Mouse (Mus musculus) kidney, adult 11 months (tissue): Measurements from ENCODE around the gene Cd9.

ENCODE experiments used
- DNase-seq: peaks from one replicate; pipeline ENCODE4 v3.0.0; 2022

The Cd9 gene

DNA sequence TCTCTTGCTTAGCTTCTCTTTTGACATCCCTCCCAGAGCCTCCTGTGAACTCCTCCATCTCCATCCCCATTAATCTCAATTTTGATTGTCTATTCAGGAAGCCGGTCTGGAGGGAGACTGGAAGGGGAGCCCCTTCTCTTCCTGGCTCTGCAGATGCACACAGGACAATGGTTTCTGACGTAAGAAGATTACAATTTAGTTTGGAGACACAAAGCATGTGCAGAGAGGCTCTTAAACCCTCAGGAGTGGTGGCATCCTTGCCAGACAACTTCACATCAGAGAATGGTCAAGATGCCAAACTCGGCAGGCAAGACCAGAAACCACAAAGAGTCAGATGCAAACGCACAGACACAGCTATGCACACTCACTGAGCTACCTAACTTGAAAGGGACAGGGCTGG is 22.7 kb downstream of the Cd9 start:
- no peak for DNase-seq

DNA sequence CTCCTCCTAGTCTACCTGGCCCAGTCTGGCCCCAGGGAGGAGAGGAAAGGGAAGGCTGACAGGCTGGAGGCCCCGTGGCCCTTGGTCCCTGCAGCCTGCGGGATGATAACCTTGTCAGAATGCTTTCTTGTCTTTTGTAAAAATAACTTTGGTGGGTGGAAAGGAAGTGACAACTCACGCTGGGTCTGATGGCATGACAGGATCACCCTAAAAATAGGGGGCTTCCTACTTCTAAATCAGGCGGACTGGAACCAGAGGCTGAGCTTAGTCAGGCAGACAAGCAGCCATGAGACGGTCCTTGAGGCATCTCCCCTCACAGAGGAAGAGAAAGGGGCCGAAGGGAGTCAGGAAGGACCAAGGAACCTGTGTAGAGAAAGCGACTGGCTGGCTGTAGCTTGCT is 23.3 kb downstream of the Cd9 start:
- no peak for DNase-seq

DNA sequence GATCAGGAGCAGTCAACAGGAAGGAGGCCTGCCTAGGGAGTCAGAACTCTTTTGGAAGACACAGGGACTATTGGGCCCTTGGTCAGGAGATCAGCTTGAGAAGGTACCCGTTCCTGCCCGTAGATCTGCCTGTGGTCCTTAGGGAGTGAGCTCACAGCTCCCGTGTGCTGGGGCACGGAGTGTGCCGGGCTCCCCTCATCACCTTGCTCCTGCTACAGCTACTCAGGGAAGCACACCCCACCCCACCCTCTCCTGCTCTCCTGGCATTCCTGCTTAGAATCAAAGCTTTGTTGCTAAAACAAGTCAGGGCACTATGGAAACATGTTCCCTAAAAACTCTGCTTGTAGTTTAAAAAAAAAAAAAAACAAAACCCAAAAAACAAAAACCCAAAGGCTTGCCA is 24.0 kb downstream of the Cd9 start:
- no peak for DNase-seq

DNA sequence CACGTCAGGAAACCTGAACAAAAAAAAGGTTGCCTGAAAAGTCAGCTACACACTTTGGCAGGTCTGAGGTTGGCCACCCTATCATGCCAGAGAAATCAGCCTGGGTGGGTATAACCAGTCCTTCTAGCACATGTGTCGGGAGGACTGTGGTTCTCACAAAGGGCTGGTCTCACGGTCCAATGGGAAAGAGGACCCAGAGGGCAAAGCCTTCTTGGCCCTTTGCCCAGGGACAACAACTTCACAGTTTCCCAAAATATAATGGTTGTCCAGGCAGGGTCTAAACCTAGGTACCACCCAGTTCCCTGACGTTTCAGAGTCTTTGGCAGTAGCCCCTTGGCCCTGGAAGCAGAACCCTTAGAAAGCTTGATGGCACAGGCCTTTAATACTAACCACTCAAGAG is 25.4 kb downstream of the Cd9 start:
- DNase-seq: no peak

DNA sequence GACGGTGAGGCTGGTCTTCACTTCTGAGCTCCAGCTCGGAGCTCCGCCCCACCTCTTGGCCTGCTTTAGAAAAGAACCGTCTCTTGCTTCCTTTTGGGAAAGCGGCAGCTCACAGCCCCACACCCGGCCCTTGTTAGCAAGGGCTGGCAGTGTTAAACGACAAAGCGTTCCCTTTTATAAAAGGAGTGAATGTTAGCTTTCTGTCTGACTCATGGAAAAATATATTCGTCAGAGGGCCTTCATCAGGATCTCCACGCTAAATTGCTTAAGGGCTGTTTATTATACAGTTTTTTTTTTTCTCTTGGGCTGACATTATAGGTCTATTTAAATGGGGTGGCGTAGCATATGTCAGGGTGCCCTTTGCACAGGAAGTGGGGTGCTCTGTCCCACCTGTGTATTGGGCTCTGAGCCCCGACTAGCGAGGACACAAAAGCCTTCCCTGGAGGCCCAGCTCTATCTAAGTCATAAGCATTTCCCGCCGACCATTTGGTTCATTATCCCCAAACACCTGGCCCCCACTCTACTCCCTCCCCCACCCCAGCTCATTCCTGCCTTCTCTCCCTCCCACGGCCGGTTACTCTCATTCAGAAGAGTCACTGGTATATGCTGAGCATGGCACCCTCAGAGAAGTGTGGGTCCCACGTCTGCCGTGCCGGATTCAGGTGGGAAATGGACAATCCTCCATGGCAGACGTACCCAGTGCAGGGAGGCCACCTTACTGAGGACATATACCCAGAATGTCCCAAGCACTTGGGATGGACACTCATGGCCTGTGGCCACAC is 26.2 kb downstream of the Cd9 start:
- DNase-seq: no peak

DNA sequence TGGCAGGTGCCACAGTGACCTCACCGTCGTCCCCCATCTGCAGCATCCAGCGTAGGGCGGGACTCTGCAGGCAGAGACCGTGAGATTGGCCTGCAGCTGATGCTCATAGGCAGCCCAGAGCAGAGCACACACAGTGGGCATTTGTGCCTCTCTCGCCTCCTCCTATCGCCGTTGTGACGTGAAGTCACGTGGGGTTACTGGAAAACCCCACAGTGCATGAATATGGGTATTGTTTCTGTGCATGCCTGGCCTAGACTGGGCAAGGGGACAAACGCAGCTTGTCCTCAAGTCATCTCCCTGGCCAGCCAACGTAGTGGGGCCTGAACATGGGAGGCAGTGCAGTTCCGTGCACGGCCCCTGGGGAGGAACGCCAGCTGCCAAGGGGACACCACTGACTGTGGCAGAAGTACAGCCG is 27.3 kb downstream of the Cd9 start:
- no peak for DNase-seq

DNA sequence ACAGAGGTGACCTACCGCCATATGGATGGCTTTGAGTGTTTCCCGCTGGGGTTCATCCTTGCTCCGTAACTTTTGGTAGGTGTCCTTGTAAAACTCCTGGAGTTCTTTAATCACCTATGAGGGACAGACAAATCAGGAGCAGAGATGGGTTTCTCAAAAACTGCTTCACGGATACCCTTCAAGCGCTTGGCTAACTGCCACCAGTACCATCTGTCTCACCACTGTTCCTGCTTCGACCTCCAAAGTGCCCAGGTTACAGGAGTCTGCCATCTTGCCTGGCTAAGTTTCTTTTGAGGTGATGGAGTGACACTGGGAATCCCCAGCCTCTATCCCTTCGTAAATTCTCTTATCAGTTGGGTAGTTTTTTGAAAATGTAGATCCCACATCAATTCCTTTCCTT is 32.3 kb downstream of the Cd9 start:
- DNase-seq: no peak

DNA sequence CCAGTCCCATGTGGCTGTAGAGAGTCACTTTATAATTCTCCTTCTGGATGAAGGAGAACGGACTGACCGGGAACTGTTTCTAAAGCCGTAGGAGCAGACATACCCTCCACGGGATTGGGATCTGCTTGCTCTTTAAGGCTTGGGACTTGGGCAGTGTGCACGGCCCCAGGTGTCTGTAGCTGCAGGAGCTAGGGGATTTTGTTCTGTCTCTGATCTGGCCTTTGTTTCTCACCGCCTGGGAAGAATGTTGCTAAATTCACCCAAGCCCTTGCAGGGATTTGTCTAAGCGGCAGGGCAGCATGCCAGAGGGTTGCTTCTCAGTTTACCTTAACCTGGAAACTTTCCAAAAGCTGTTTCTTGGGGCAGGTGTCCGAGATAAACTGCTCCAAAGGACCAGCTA is 32.8 kb downstream of the Cd9 start:
- DNase-seq: no peak

DNA sequence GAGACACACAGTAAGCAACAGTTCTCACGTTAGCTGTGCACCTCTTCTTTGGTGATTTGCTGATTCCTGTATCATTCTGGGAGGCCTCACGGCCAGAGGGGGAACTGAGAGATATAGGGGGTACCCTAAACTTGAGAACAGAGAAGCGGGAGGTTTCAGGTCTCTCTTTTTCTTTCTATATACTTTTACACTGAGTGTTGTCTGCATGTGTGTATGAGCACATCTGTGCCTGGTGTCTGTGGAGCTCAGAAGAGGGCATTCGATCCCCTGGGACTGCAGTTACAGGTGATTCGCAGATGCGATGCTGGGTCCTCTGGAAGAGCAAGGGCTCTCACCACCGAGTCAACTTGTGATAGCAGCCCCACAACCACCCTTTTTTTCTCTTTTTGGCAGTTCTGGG is 33.3 kb downstream of the Cd9 start:
- no peak for DNase-seq

DNA sequence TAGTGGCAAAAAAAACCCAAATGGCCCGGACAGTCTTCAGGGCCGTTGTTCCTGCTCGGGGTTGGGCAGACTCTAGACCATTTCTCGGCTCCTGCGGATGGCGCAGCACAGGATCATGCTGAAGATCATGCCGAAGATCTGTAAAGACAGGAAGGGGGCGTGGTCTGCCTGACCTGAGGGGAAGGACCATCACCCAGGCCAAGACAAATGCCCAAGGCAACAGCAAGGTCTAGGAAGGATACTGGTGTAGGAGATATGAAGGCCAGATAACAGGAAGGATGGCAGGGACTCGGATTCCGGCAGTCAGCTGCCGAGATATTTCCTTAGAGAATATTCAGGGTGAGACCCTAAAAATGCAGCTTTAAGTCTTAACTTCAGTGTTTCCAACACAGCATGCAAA is 34.0 kb downstream of the Cd9 start:
- no peak for DNase-seq

DNA sequence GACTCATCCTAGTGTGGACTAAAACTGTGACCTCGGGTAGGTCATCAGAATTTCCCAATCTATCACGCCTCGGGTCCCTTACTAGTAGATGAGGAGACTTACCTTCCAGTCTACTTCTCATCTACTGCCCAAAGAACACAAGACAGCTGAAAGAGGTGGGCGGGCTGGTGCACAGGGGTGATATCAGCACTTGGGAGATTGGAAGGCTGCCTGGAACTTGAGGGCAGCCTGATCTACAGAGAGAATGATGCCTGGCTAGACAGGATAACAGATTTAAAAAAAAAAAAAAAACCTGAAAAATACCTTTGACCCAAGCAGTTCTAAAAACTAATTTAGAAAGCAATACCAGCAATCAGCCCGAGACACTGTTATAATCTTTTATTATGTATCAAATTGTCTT is 34.7 kb downstream of the Cd9 start:
- no peak for DNase-seq

DNA sequence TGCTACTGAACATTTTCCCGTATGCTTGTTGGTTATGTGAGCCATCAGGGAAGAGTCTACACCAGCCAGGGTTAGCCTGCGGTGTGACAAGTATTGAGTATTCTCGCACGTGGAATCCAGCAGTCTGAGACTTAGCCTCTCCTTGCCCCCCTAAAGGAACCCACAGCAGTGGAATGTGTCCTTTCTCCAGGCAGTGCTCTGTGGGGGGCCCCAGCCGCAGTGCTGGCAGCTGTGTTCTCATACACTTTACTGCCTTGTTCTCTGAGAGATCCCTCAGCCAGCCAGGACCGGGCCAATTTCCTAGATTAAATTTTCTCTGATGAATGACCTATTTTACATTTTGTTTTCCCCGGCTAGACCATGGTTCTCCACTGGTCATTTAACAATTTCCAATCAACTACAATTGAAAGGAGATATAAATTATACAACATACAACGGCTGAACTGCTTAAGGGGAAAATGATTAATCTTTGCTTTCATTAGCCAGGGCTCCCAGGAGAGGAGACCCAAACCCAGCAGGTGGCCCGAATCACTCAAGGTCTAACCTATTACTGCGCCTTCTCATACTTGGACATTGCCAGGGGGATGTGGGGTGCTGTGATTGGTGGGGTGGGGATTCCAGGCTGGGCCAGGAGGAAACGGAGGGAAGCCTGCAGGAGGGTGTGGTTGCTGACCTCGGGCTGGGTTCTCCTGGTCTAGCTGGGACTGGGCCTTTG is 38.6 kb downstream of the Cd9 start:
- no peak for DNase-seq

DNA sequence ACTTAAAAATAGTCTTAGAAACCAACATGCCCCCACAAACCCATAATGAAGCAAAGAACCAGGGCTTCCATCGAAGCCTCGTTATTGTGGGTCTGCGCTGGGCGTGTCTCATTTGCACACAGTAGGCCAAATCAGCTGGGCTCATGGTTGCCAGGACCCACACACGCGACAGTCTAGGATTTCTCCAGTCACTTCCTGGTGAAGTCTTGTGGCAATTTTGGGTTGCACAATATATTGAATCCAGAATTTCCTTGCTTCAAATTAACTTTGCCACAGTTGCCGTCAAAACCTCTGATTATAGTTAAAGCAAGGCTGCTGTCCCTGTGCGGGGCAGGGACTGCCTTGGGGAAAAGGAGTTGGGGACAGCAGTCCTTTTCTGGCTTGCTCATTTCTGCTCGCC is 39.9 kb downstream of the Cd9 start:
- no peak for DNase-seq

DNA sequence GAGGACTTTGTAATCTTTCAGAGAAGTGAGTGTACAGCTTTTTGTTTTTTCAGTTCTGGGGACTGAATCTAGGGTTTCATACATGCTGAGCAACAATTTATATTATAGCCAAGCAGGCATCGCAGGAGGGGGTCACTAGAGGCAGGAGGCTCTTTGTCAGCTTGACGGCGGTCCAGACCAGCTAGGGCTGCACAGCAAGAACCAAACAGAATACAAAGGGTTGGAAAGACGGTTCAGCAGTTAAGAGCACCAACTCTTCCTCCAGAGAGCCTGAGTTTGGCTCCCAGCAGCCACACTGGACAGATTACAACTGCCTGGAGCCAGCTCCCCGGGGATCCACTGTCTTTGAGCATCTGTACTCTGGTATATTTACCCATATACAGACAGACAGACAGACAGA is 40.3 kb downstream of the Cd9 start:
- no peak for DNase-seq

DNA sequence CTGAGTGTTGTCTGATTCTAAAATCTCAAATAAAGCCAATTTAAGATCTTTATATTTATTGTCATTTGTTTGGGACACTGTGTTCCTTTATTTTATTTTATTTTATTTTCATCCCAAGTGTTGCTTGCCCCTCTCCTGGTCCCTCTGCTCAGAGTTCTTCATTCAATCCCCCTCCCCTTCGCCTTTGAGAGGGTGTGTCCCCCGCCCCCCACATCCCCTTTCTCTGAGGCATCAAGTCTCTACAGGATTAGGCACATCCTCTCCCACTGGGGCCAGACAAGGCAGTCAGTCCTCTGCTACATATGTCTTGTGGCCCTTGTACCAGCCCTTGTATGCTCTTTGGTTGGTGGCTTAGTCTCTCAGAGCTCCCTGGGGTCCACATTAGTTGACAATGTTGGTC is 46.9 kb downstream of the Cd9 start:
- no peak for DNase-seq

DNA sequence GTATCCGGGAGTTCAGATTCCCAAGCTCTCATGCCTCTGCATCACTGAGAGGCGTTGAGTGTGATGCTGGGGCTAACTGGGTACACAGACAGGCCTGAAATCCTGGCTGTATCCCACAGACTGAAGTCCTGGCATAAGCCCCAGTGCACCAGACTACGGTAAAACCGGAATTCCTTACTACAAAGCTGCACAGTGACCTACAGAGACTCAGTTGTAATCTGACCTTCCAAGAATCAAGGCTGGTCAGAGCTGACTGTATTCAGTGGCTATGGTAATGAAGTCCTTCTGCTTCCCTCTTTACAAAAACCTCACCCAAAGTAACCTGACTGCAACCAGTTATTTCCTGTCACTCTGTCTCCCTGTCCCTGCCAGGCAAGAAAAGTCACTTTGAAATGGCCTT is 47.4 kb downstream of the Cd9 start:
- DNase-seq: peak; percentile 47

DNA sequence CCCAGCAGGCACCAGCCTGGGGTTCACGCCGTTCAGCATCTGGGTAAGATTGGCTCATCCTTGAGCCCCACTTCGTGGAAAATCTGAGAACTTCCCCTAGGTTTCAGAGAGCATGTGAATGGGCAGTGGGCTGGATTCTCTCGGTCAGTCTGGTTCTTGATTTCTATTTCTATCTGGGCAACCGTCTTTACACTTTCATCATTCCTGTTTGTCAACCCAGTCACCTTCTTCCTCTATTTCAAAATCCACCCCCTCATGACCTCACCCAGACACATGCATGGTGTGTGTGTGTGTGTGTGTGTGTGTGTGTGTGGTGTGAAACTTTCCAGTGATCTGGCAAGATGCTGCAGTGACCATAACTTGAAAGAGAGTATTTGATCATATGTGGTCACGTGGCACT is 49.2 kb downstream of the Cd9 start:
- no peak for DNase-seq

DNA sequence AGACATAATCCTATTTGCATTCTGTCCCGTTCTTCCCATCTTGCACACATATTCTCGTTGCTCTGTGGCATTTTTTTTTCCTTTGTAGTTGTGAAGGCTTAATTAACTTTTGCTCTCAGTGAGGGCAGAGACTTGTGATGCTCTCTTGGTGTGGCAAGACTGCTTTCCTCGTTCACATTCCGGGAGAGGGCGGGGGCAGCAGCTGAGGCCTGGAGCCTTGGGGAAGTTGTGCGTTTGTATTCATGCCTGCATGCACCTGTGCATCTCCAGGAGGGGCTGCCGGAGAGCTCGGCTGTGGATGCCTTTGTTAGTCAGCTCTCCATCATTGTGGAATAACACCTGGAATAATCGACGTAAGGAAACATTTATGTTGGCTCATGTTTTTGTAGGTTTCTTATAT is 52.0 kb downstream of the Cd9 start:
- DNase-seq: no peak

DNA sequence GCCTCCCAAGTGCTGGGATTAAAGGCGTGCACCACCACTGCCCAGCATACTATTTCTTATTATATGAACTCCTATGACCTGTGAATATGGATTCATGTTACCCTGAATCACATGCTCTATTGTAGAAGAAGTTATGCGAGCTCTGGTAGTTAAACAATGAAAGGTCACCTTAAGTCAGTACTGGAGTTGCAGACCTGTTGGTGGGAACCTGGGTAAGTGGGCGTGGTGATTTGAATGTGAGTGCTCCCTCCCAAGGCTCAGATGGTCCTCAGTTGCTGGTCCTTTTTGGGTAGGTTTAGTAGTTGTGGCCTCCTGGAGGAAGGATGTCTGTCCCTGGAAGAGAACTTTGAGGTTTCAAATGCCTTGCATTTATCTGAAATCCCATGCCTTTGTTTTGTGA is 57.8 kb downstream of the Cd9 start:
- no peak for DNase-seq

DNA sequence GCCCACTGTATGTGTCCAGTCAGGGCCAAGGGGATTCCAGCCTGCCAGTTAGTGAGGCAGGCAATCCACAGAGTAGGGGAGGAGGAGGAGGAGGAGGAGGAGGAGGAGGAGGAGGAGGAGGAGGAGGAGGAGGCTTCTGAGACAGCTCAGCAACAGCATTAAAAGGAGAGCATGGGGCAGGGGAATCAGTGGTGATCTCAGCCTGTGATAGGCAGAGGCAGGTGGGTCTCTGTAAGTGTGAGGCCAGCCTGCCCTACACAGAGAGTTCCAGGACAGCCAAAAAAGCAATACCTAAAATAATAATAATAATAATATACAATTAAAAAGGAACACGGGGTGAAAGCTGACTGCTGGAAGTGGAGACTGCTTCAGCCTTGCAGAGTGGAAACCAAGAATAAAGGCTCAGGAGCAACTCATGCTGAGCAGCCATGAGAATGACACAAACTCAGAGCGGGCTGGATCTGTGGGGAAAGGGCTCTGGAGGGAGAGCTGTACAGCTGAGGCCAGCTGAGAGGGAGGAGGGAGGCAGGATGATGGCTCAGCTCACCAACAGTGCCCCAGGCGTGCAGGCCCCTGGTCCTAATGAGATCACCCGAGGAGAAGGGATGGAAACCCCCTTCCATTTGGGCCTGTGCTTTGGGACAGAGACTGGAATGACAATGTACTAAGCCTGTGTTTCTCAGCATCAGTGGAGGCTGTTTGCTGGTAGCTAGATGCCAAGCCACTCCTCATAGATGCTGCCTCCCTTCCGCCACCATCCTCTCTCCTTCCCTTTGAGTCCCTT is 59.7 kb downstream of the Cd9 start:
- DNase-seq: no peak

DNA sequence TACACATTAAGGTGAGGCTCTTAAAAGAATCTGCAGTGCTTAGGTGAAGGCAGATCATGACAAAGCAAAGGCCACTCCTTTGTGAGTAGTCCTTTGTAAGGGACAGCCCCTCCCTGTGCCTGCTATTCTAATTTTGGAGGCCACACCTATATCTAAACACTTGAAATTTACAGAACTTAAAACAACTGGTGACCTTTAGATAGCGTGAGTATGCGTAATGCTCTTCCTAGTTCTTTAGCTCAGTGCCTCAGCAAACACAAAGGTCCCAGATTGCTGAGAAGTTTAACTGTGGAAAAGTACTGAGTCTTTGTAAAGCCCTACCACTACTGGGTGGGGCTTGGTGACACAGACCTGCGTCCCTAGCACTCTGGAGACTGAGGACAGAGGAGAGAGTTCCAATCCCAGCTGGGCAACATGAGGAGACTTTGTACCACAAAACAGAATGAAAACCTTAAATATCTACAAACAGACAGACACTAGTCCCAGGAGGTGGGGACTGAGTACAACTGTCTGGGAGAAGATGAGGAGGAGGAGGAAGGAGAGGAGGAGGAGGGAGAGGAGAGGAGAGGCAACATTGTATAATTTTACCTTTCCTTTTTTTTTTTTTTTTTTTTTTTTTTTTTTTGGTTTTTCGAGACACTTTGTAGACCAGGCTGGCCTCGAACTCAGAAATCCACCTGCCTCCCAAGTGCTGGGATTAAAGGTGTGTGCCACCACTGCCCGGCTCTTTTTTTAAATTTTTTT is 60.7 kb downstream of the Cd9 start:
- DNase-seq: no peak

DNA sequence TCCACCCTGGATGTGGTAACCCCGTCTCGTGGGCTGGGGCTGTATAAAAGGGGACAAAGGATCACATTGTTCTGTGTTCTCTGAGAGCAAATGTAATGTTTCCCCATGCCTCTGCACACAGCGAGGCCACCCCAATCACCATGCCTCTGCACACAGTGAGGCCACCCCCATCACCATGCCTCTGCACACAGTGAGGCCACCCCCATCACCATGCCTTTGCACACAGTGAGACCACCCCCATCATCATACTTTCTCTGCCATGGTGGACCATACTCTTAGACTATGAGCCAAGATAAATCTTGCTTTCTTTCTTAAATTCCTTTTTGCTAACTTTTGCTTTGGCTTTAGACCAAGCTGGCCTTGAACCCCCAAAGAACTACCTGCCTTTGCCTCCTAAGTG is 61.3 kb downstream of the Cd9 start:
- no peak for DNase-seq

DNA sequence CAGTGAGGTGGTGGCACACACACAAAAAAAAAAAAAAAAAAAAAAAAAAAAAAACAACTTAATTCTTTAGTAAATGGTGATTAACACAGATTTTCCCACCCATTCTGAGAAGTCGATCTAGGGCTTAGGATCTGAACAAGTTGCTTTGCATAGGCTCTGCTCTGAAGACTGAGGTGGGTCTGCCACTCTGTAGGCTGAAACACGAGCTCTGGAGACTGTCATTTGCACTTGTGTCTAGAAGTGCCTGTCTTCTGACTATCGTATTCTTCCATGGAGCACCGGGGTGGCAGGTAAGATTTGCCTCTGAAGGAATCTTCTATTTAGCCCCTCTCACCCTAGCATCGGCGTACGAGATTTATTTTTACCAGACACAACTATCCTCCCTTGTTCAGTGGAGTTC is 62.1 kb downstream of the Cd9 start:
- DNase-seq: no peak
